Mouse (Mus musculus) spleen, embryonic (tissue): ENCODE results near the gene Tbc1d10b.
"Not testable (repeated sequence)": the region's sequence is repeated elsewhere in the genome, so short reads cannot be mapped to it uniquely, and the experiment has no call there.

Experiments
- CTCF ChIA-PET: fragments of 350-600 bp; sonication (Branson Sonifier 250); formaldehyde crosslinking; loops from one replicate; lab custom pipeline; 2022; lab: Charles Lee

Gene Tbc1d10b

GRCm38 (mm10) chr7:127208295-127208552 lies at the start of gene Tbc1d10b:
Gene Tbc1d10b (minus strand): TSS chr7:127208468.
- CTCF ChIA-PET = no interaction called here

DNA sequence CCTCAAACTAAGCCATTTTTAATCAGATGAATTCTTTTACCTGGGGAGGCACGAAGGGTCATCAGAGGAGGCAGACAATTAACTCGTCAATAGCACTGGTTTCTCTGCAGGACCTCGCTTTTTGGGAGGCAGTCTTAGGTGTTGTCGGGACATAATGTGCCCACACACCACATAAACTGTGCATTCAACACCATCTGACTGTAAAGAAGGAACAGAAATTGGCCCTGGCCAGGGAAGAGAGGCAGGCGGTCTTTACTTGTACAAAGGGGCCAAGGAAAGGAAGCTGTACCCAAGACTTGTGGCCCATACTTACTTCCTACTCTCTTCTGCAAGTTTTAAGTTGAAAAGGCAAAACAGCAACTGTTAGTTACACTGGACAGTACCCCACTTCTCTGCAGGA lies 48.2 kb upstream of the Tbc1d10b start:
- CTCF ChIA-PET = no interaction called here

DNA sequence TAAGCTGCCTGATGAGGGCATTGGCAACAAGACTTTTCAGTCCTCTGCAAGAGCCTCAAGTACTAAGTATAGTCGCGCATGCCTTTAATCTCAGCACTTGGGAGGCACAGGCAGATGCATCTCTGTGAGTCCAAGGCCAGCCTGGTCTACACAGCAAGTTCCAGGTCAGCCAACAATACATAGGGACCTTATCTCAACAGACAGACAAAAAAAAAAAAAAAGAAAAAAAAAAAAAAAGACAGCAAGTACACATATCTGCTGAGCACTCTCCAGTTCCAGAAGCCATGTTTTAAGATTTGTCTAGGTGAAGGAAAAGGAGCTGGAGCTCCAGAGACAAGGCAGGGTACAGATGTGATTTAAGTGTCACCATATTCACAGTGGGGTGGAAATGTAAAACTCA lies 47.7 kb upstream of the Tbc1d10b start:
- CTCF ChIA-PET = no interaction called here

- CTCF ChIA-PET = interaction anchor here (0.9 kb wide), 1 partner anchor 24 kb away, joined by 4 read pairs; no protein-coding TSS in a partner anchor
Measured at GRCm38 (mm10) chr7:127255008-127255407, 46.7 kb upstream of the Tbc1d10b start.

DNA sequence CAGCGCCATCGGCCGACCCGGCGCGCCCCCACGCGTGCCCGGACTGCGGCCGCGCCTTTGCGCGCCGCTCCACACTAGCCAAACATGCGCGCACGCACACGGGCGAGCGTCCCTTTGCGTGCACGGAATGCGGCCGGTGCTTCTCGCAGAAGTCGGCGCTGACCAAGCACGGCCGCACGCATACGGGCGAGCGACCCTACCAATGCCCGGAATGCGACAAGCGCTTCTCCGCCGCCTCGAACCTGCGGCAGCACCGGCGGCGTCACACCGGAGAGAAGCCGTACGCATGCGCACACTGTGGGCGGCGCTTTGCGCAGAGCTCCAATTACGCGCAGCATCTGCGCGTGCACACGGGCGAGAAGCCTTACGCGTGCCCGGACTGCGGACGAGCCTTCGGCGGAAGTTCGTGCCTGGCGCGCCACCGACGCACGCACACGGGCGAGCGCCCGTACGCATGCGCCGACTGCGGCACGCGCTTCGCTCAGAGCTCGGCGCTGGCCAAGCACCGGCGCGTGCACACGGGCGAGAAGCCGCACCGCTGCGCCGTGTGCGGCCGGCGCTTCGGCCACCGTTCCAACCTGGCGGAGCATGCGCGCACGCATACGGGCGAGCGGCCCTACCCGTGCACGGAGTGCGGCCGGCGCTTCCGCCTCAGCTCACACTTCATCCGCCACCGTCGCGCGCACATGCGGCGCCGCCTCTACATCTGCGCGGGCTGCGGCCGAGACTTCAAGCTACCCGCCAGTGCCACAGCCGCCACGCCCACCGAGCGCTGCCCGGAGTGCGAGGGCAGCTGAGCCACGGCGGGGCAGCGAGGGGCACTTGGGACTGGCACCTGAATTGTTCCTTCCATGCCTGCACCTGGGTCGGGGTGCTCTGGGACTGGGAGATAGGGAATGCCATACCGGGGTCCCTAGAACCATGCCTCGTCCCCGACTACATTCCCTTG lies 45.8 kb upstream of the Tbc1d10b start:
- CTCF ChIA-PET = interaction anchor here (0.6 to 0.9 kb wide), 2 partner anchors 23 to 25 kb away, joined by 4 to 9 read pairs; no protein-coding TSS in a partner anchor

- CTCF ChIA-PET = no interaction called here
Measured at GRCm38 (mm10) chr7:127253341-127253740, 45.1 kb upstream of the Tbc1d10b start.

- CTCF ChIA-PET = no interaction called here
Measured at GRCm38 (mm10) chr7:127252414-127252813, 44.1 kb upstream of the Tbc1d10b start.

- CTCF ChIA-PET = not testable (repeated sequence)
Measured at GRCm38 (mm10) chr7:127250511-127250910, 42.2 kb upstream of the Tbc1d10b start.

- CTCF ChIA-PET = interaction anchor here (0.5 kb wide), 1 partner anchor 799 kb away, joined by 6 read pairs; no protein-coding TSS in a partner anchor
Measured at GRCm38 (mm10) chr7:127244658-127245510, 36.6 kb upstream of the Tbc1d10b start.

- CTCF ChIA-PET = no interaction called here
Measured at GRCm38 (mm10) chr7:127243870-127244657, 35.8 kb upstream of the Tbc1d10b start, which contains the start of gene Zfp771. Gene Zfp771 (plus strand): TSS chr7:127244274.

DNA sequence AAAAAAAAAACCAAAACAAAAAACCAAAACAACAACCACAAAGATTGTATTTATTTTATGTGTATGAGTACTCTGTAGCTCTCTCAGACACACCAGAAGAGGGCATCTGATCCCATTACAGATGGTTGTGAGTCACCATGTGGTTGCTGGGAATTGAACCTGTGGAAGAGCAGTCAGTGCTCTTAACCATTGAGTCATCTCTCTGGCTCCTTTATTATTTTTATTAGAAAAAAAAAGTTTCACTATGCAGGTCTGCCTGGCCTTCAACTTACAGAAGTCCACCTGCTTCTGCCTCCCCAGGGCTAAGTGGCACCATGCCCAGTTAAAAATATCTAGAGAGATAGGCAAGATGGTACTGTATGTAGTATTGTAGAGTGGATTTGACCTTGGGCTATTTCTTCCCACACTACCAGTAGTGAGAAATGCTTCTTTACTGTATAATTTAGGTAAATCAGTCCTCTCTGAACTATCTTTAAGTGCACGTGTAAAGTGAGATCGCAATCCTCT lies 35.1 kb upstream of the Tbc1d10b start:
- CTCF ChIA-PET = no interaction called here

GRCm38 (mm10) chr7:127234777-127235176 lies 26.5 kb upstream of the Tbc1d10b start:
- CTCF ChIA-PET = interaction anchor here (0.6 kb wide), 1 partner anchor 8 kb away, joined by 10 read pairs; no protein-coding TSS in a partner anchor

DNA sequence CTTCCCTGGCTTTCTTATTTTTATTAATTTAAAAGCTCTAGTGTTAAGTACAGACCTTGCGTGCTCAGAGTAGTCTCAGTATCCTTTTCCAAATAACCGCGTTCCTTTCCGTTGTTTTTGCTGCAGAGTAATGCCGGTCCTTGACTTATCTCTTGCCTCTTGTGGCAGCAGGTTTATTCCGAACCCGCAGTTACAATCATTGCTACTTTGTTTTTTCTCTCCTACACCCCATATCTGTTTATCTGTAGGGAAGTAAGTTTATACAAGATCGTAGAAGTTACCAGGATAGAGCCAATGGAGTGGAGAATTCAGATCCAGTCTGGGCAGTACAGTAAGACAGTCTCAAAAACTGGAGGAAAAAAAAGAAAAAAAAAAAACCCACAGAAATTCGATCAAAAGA lies 25.5 kb upstream of the Tbc1d10b start:
- CTCF ChIA-PET = no interaction called here

DNA sequence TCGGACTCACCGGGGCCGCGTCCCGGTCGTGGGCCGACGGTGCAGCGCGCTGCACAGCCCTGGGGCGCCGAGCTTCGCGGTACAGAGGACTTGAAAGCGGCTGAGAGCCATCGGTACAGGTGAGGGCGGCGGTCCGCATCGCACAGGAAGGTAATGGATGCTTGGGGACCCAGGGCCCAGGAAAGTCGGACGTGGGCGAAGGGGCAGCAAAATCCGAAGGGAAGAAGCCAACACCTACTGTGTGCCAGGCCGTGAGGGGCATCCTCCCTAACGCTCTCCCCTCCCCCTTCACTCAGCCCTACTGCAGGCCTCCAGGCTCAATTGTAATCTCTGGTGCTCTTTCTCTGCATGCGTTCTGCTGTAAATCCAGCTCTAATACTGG lies 25.1 kb upstream of the Tbc1d10b start:
- CTCF ChIA-PET = no interaction called here

DNA sequence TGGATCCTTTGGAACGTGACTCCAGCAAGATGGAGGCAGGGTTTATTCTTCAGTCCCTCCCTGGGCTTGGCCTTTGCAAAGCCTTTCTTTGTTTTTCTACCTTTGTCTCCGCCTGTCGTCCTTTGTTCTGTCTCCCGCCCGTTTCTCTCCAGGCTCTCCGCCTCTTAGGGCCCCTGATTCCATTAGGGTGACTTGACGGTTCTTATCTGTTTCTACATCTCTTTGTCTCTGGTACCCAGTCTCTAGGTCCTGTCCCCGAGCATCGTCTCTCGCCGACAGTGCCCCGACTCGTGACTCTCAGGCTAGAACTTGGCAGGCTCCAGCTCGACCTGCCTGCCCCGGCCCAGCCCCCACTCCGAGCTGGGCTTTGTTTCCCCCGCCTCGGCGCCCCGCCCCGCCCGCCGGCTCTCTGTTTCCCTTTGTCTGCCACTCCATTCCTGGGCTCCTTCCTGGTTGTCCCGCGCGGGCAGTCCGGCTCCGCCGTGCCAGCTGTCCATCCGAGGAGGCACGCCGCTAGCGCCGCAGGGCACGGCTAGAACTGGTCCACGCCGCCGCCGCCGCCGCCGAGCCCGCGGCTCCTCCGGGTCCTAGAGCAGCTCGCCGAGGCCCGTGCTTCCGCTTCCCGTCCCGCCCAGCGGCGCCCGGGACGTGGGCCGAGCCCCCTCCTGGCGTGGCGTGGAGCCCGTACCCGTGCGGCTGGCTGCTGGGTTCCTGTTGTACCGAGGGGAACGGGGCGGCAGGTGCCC lies 24.5 kb upstream of the Tbc1d10b start, which contains the start of the genes Zfp553 and Sept1:
Zfp553 (plus strand) TSS at position 440 of the 746 bp plus-strand sequence.
Sept1 (minus strand) TSS at position 509 of the 746 bp plus-strand sequence.
- CTCF ChIA-PET = no interaction called here

- CTCF ChIA-PET = interaction anchor here (0.7 kb wide), 2 partner anchors 22 to 56 kb away, joined by 4 to 9 read pairs; no protein-coding TSS in a partner anchor
Measured at GRCm38 (mm10) chr7:127231826-127232621, 23.8 kb upstream of the Tbc1d10b start.

DNA sequence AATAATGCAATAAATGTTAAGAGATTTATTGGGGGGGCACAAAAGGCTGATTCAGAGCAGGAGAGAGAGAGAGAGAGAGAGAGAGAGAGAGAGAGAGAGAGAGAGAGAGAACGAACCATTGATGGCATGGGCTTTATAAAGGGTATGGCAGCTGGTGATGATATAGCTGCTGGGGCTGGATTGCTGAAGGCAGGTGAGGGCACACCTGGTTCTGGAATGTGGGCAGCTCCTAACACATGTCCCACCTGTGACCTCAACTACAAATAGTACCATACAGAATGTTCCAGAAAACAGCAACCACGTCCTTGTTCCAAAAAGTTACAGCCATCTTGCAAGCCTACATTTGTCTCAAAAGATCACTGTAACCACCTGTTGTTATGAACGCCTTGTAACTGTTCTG lies 23.1 kb upstream of the Tbc1d10b start:
- CTCF ChIA-PET = interaction anchor here (0.7 kb wide), 2 partner anchors 23 to 57 kb away, joined by 4 to 9 read pairs; no protein-coding TSS in a partner anchor

DNA sequence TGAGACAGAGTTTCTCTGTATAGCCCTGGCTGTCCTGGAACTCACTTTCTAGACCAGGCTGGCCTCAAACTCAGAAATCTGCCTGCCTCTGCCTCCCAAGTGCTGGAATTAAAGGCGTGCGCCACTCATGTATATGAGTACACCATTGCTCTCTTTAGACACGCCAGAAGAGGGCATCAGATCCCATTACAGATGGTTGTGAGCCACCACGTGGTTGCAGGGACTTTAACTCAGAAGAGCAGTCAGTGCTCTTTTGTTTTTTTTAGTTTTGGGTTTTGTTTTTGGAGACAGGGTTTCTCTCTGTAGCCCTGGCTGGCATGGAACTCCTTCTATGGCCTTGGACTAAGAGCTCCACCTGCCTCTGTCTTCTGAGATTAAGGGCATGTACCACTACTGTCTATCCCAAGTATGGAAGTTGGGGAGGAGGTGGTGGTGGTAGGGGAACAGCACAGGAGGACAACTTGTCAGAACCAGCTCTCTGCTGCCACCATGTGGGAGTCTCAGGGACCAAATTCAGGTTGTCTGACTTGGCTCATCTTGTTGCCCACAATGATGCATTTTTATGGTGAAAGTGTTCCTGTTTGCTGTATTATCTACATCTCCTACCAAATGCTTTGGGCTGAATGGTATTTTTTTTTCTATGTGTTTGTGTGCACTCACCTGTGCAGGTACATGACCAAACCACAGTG lies 20.5 kb upstream of the Tbc1d10b start:
- CTCF ChIA-PET = no interaction called here
